10 mouse cellular contexts compared by ENCODE assay signal in the genomic region with DNA sequence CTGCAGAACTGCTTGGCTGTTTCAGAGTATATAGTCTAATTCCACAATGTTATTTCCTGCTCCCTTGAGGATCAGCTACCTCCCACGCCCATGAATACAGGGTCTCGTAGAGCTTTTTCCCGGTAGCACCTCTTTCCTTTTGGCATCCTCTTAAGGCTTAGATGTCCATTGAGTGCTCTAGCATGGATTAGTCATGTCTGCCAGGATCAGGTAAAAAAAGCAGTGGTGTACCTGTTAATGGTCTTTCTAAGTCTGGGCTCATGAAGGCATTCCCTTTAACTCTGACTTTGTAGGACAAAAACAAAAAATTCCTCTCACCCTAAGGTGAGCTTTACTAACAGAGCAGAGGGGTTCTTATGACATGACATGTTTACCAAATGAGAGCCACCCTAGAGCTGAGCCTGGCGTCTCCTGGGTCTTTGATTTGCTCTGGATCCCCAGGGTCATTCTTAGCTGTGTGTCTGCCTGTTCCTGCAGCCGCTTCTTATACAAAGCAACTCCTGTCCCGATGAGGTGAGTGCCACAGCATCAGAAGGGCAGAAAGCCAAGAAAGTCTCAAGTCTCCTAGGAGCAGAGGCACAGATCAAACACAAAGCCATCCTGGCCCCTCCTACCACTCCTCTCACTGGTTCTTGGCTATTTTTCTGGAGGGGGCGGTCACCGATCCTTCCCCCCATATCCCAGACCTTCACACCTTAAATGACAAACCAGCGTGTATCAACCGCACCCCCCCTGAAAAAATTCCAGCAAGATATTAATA. TPM values are rescaled to one million over a fixed set of nuclear protein-coding genes. Genes with fewer than 3 reads are reported as not detected.
DNase-seq lines count a peak whose midpoint lies in the region; ATAC-seq and TF ChIP-seq lines count a peak whose summit lies in the region.
"Had no signal": no experiment of that assay in that cellular context is flagged by ENCODE, and none has a peak within 500 bp of the region (broad histone marks: within the 10 kb centered on the region; RNA-seq: fewer than 3 reads in every experiment).

No protein-coding gene starts in this region.

- H3K4me1 ChIP-seq in heart, embryonic 13.5 days = peaks cover 34% of the 10 kb centered on the region
- peaks cover 13% of the 10 kb centered on the region for H3K4me1 ChIP-seq in hindbrain, postnatal 0 days (ENCODE audit: insufficient read depth, low read length)
- H3K4me1 ChIP-seq in midbrain, embryonic 15.5 days = peaks cover 35% of the 10 kb centered on the region

- intact Hi-C loops in heart, postnatal 14 days (cut with DNase I) = no loop called here

- no peaks in the 10 kb centered on the region for H3K36me3 ChIP-seq in heart, embryonic 13.5 days
- H3K36me3 ChIP-seq in hindbrain, postnatal 0 days (ENCODE audit: insufficient read depth, low read length) = no peaks in the 10 kb centered on the region
- H3K36me3 ChIP-seq in midbrain, embryonic 15.5 days (replicated peaks) = no peaks in the 10 kb centered on the region

- no peak for ATAC-seq in heart, embryonic 13.5 days (ENCODE audit: extremely low read depth, insufficient number of reproducible peaks, low FRiP score, low TSS enrichment)
- ATAC-seq in hindbrain, postnatal 0 days = peak; percentile 36; the same call in 1 of the 2 replicates
- peak; percentile 46; the same call in 1 of the 2 replicates for ATAC-seq in midbrain, embryonic 15.5 days (replicated peaks)

- no peak for TF ChIP-seq CTCF in hindbrain, postnatal 0 days (IDR thresholded peaks at IDR 0.05; ENCODE audit: low read depth)

- no peak for DNase-seq in heart, postnatal 14 days
- DNase-seq in embryo, embryonic 11 days = peak; percentile 55
- DNase-seq in hindbrain, postnatal 0 days (ENCODE audit: low spot score) = peak; percentile 71
- no peak for DNase-seq in cerebellum, postnatal 36 days
- DNase-seq in left cerebral cortex, adult 9 months (ENCODE audit: low spot score in 2 of 2) = no peak
- DNase-seq in spleen, postnatal 36 days (ENCODE audit: low spot score in 2 of 2) = no peak

- no peaks in the 10 kb centered on the region; the same call in 1 of the 2 replicates for H3K27me3 ChIP-seq in heart, embryonic 13.5 days (replicated peaks)
- H3K27me3 ChIP-seq in hindbrain, postnatal 0 days (ENCODE audit: insufficient read depth, low read length) = no peaks in the 10 kb centered on the region
- no peaks in the 10 kb centered on the region for H3K27me3 ChIP-seq in midbrain, embryonic 15.5 days (replicated peaks)

- no peaks in the 10 kb centered on the region for H3K9me3 ChIP-seq in heart, embryonic 13.5 days
- no peaks in the 10 kb centered on the region for H3K9me3 ChIP-seq in hindbrain, postnatal 0 days (ENCODE audit: low read length)
- H3K9me3 ChIP-seq in midbrain, embryonic 15.5 days = no peaks in the 10 kb centered on the region

- peak overlapping the region; percentile 73 for H3K9ac ChIP-seq in heart, embryonic 13.5 days
- H3K9ac ChIP-seq in hindbrain, postnatal 0 days (replicated peaks; ENCODE audit: low read length) = peak overlapping the region; percentile 38
- H3K9ac ChIP-seq in midbrain, embryonic 15.5 days = peak overlapping the region; percentile 33

- H3K4me2 ChIP-seq in heart, embryonic 13.5 days = peak overlapping the region; percentile 69
- peak overlapping the region; percentile 62 for H3K4me2 ChIP-seq in hindbrain, postnatal 0 days (ENCODE audit: low read depth, low read length)
- peak overlapping the region; percentile 57 for H3K4me2 ChIP-seq in midbrain, embryonic 15.5 days

- peak overlapping the region; percentile 42 for H3K4me3 ChIP-seq in heart, embryonic 13.5 days
- peak overlapping the region; percentile 32 for H3K4me3 ChIP-seq in hindbrain, postnatal 0 days (ENCODE audit: low read length)
- H3K4me3 ChIP-seq in midbrain, embryonic 15.5 days = peak overlapping the region; percentile 29

- peak overlapping the region; percentile 55 for H3K27ac ChIP-seq in heart, embryonic 13.5 days (replicated peaks)
- H3K27ac ChIP-seq in hindbrain, postnatal 0 days = peak overlapping the region; percentile 76
- H3K27ac ChIP-seq in midbrain, embryonic 15.5 days = peak overlapping the region; percentile 90

- 15% methylated on average over 10 of the region's 10 CpGs for WGBS in heart, embryonic 13.5 days
- WGBS in hindbrain, postnatal 0 days = 19% methylated on average over 10 of the region's 10 CpGs
- 12% methylated on average over 10 of the region's 10 CpGs for WGBS in midbrain, embryonic 15.5 days

RNA-seq across cellular contexts. Expression of a gene that starts 27.2 kb away (rescaled TPM):
- polyA plus RNA-seq in heart, embryonic 13.5 days (2015; fragmentation: Nextera tagmentation; extraction: Ambion mirVana) = not detected in 2 replicates
- total RNA-seq in heart, postnatal 14 days (2021) = not detected
- total RNA-seq in hindbrain, postnatal 0 days (2014; rRNA removed) = not detected in 2 replicates
- polyA plus RNA-seq in hindbrain, postnatal 0 days (2015; fragmentation: Nextera tagmentation; extraction: Ambion mirVana) = not detected in 2 replicates
- not detected in 2 replicates for polyA plus RNA-seq in midbrain, embryonic 15.5 days (2015; fragmentation: Nextera tagmentation; extraction: Ambion mirVana)
- total RNA-seq: monocyte, adult 5-6 weeks had no signal
- polyA plus RNA-seq: frontal cortex, adult 2 months had no signal

Comparison
In these comparisons a context has a peak if more than half of its experiments do, and no peak if none do; other contexts are left out.
1. DNase-seq: peak in embryo, embryonic 11 days (single experiment) and hindbrain, postnatal 0 days (single experiment); none in heart, postnatal 14 days (0 of 2), cerebellum, postnatal 36 days (0 of 2), left cerebral cortex, adult 9 months (0 of 2) and spleen, postnatal 36 days (0 of 2).
2. Peak in every context shown above with its lines, with median percentiles within 50 percentile points of each other: H3K27ac ChIP-seq, H3K4me2 ChIP-seq, H3K4me3 ChIP-seq and H3K9ac ChIP-seq.